Mouse (Mus musculus) MEL (cell line): ENCODE data around the gene Psmc3ip. TPM values are rescaled to one million over a fixed set of nuclear protein-coding genes. Genes with fewer than 3 reads are reported as not detected.

Source experiments
- DNase-seq: peaks from one replicate; pipeline ENCODE4 v3.0.0; 2011; ENCODE audit warnings: low read depth, low spot score
- H3K27ac ChIP-seq: 2 replicates; pipeline ENCODE4 v1.5.1; 2012; ENCODE audit warnings: low read depth, mild to moderate bottlenecking, control low read depth, low read length, moderate library complexity; ENCODE audit not compliant: control insufficient read depth
- H3K27me3 ChIP-seq, 2 experiments: fragments of 150-350 bp in 1 of 2; sonication (generic) in 1 of 2; 2 replicates each; pipeline ENCODE4 v1.6.1; 2012; ENCODE audit warnings: low read length in 2 of 2, mild to moderate bottlenecking in 2 of 2, improper control_type of control experiment in 1 of 2, moderate library complexity in 1 of 2; ENCODE audit not compliant: insufficient read depth in 2 of 2, control insufficient read depth in 1 of 2
- H3K36me3 ChIP-seq, 2 experiments: 2 replicates each; pipeline ENCODE4 v1.6.1; 2012 to 2014; ENCODE audit warnings: low read length in 2 of 2, improper control_type of control experiment in 1 of 2, inconsistent platforms in 1 of 2, mild to moderate bottlenecking in 1 of 2; ENCODE audit not compliant: insufficient read depth in 2 of 2, control insufficient read depth in 1 of 2
- H3K4me1 ChIP-seq, 2 experiments: fragments of 150-350 bp in 1 of 2; sonication (generic) in 1 of 2; 2 replicates each; pipeline ENCODE4 v1.6.1; 2012; ENCODE audit warnings: low read length in 2 of 2, improper control_type of control experiment in 1 of 2, mild to moderate bottlenecking in 1 of 2; ENCODE audit not compliant: insufficient read depth in 2 of 2, control insufficient read depth in 1 of 2
- H3K4me3 ChIP-seq, 2 experiments: fragments of 150-350 bp in 1 of 2; sonication (generic) in 1 of 2; 2 replicates each; pipeline ENCODE4 v1.5.1; 2012; ENCODE audit warnings: low read depth in 2 of 2, low read length in 2 of 2, mild to moderate bottlenecking in 2 of 2, moderate library complexity in 2 of 2, control low read depth in 1 of 2, improper control_type of control experiment in 1 of 2; ENCODE audit not compliant: control insufficient read depth in 1 of 2, insufficient read depth in 1 of 2
- H3K79me2 ChIP-seq: 2 replicates; pipeline ENCODE4 v1.6.1; 2012; ENCODE audit warnings: mild to moderate bottlenecking, low read length, moderate library complexity; ENCODE audit not compliant: control insufficient read depth, poor library complexity, insufficient read depth
- H3K9ac ChIP-seq: 2 replicates; pipeline ENCODE4 v1.6.1; 2012; ENCODE audit warnings: low read depth, mild to moderate bottlenecking, control low read depth, low read length, moderate library complexity; ENCODE audit not compliant: control insufficient read depth, poor library complexity, severe bottlenecking
- H3K9me3 ChIP-seq: fragments of 150-350 bp; sonication (generic); replicated peaks from 2 replicates; pipeline ENCODE4 v1.6.1; 2012; ENCODE audit warnings: mild to moderate bottlenecking, low read length, improper control_type of control experiment, moderate library complexity; ENCODE audit not compliant: insufficient read depth
- CHD1 ChIP-seq: IDR thresholded peaks from 2 replicates; pipeline ENCODE4 v1.6.1; 2012; ENCODE audit warnings: low read depth, mild to moderate bottlenecking, inconsistent platforms, low read length, improper control_type of control experiment
- CHD2 ChIP-seq: IDR thresholded peaks from 2 replicates; pipeline ENCODE4 v1.6.1; 2011; ENCODE audit warnings: low read length, improper control_type of control experiment
- CTCF ChIP-seq, 3 experiments: IDR thresholded peaks in 2 of 3; conservative IDR thresholded peaks in 1 of 3; 2 replicates each; pipeline ENCODE4 v1.5.1; 2011 to 2012; ENCODE audit warnings: low read length in 3 of 3, low read depth in 2 of 3, mild to moderate bottlenecking in 2 of 3, improper control_type of control experiment in 1 of 3, inconsistent platforms in 1 of 3, mixed read lengths in 1 of 3, moderate library complexity in 1 of 3; ENCODE audit not compliant: control insufficient read depth in 1 of 3, insufficient read depth in 1 of 3, poor library complexity in 1 of 3, severe bottlenecking in 1 of 3
- ETS1 ChIP-seq: IDR thresholded peaks from 2 replicates; pipeline ENCODE4 v1.6.1; 2012; ENCODE audit warnings: low read depth, mild to moderate bottlenecking, inconsistent platforms, low read length, improper control_type of control experiment, moderate library complexity
- GABPA ChIP-seq: IDR thresholded peaks from 2 replicates; pipeline ENCODE4 v1.6.1; 2012; ENCODE audit warnings: low read depth, mild to moderate bottlenecking, inconsistent platforms, low read length, improper control_type of control experiment, moderate library complexity
- GATA1 ChIP-seq: IDR thresholded peaks from 2 replicates; pipeline ENCODE4 v1.6.1; 2011; ENCODE audit warnings: low read depth, low read length, improper control_type of control experiment
- HCFC1 ChIP-seq: IDR thresholded peaks from 2 replicates; pipeline ENCODE4 v1.6.1; 2012; ENCODE audit warnings: low read depth, mild to moderate bottlenecking, inconsistent platforms, low read length, improper control_type of control experiment, moderate library complexity
- KAT2A ChIP-seq: conservative IDR thresholded peaks from 2 replicates; pipeline ENCODE4 v1.6.1; 2012; ENCODE audit warnings: low read depth, low read length, improper control_type of control experiment, inconsistent platforms
- MAFK ChIP-seq: IDR thresholded peaks from 2 replicates; pipeline ENCODE4 v1.6.1; 2011; ENCODE audit warnings: low read depth, mild to moderate bottlenecking, low read length, improper control_type of control experiment, borderline replicate concordance
- MAX ChIP-seq: IDR thresholded peaks from 2 replicates; pipeline ENCODE4 v1.6.1; 2011; ENCODE audit warnings: low read length, improper control_type of control experiment
- MAZ ChIP-seq: IDR thresholded peaks from 2 replicates; pipeline ENCODE4 v1.6.1; 2012; ENCODE audit warnings: low read depth, mild to moderate bottlenecking, inconsistent platforms, low read length, improper control_type of control experiment
- MEF2A ChIP-seq: IDR thresholded peaks from 2 replicates; pipeline ENCODE4 v1.6.1; 2014; ENCODE audit warnings: low read depth, mild to moderate bottlenecking, inconsistent platforms, low read length, improper control_type of control experiment; ENCODE audit not compliant: poor library complexity, insufficient replicate concordance, severe bottlenecking; ENCODE audit errors: extremely low read depth
- MXI1 ChIP-seq: IDR thresholded peaks from 2 replicates; pipeline ENCODE4 v1.6.1; 2011; ENCODE audit warnings: mild to moderate bottlenecking, low read depth, low read length, improper control_type of control experiment
- MYB ChIP-seq: IDR thresholded peaks from 2 replicates; pipeline ENCODE4 v1.6.1; 2011; ENCODE audit warnings: mild to moderate bottlenecking, low read depth, low read length, improper control_type of control experiment
- MYC ChIP-seq: IDR thresholded peaks from 2 replicates; pipeline ENCODE4 v1.6.1; 2011; ENCODE audit warnings: low read depth, mild to moderate bottlenecking, low read length, improper control_type of control experiment, moderate library complexity
- NELFE ChIP-seq: IDR thresholded peaks from 2 replicates; pipeline ENCODE4 v1.6.1; 2011; ENCODE audit warnings: low read depth, low read length, improper control_type of control experiment
- POLR2A ChIP-seq, 2 experiments: IDR thresholded peaks; 2 replicates each; pipeline ENCODE4 v1.6.1; 2011 to 2012; ENCODE audit warnings: low read length in 2 of 2, mild to moderate bottlenecking in 2 of 2, control low read depth in 1 of 2, improper control_type of control experiment in 1 of 2, low read depth in 1 of 2, moderate library complexity in 1 of 2; ENCODE audit not compliant: control insufficient read depth in 1 of 2, insufficient read depth in 1 of 2, poor library complexity in 1 of 2
- POLR2AphosphoS2 ChIP-seq: IDR thresholded peaks from 2 replicates; pipeline ENCODE4 v1.6.1; 2011; ENCODE audit warnings: low read length, improper control_type of control experiment
- RAD21 ChIP-seq: IDR thresholded peaks from 2 replicates; pipeline ENCODE4 v1.6.1; 2011; ENCODE audit warnings: mild to moderate bottlenecking, low read depth, low read length, improper control_type of control experiment
- RCOR1 ChIP-seq: IDR thresholded peaks from 2 replicates; pipeline ENCODE4 v1.6.1; 2012; ENCODE audit warnings: low read depth, mild to moderate bottlenecking, inconsistent platforms, low read length, improper control_type of control experiment
- SMC3 ChIP-seq: IDR thresholded peaks from 2 replicates; pipeline ENCODE4 v1.6.1; 2011; ENCODE audit warnings: low read depth, low read length, improper control_type of control experiment
- TAL1 ChIP-seq: IDR thresholded peaks from 2 replicates; pipeline ENCODE4 v1.6.1; 2012; ENCODE audit warnings: mild to moderate bottlenecking, inconsistent platforms, low read length, moderate library complexity, mixed read lengths
- TBP ChIP-seq: IDR thresholded peaks from 2 replicates; pipeline ENCODE4 v1.8.0; 2011; ENCODE audit warnings: low read depth, low read length, improper control_type of control experiment
- USF1 ChIP-seq: IDR thresholded peaks from 2 replicates; pipeline ENCODE4 v1.6.1; 2014; ENCODE audit warnings: low read depth, mild to moderate bottlenecking, inconsistent platforms, low read length, improper control_type of control experiment, moderate library complexity
- ZC3H11A ChIP-seq: IDR thresholded peaks from 2 replicates; pipeline ENCODE4 v1.6.1; 2012; ENCODE audit warnings: low read depth, mild to moderate bottlenecking, inconsistent platforms, low read length, improper control_type of control experiment
- ZKSCAN1 ChIP-seq: IDR thresholded peaks from 2 replicates; pipeline ENCODE4 v1.6.1; 2012; ENCODE audit warnings: low read depth, mild to moderate bottlenecking, inconsistent platforms, low read length, improper control_type of control experiment, moderate library complexity
- polyA plus RNA-seq, 2 experiments: library from polyadenylated mRNA; stranded (reverse) in 1 of 2; unstranded in 1 of 2; fragments of >175 nt in 1 of 2; fragments of >200 nt in 1 of 2; gene quantifications; 2 replicates each; pipeline versions ENCODE4 v1.2.1 to v1.2.4; 2012; ENCODE audit warnings: low replicate concordance in 2 of 2, low read depth in 1 of 2; ENCODE audit not compliant: insufficient read length in 2 of 2, insufficient read depth in 1 of 2, missing spikeins in 1 of 2
- total RNA-seq: library from RNA; depleted of rRNA; stranded (reverse); fragments of 300-350 nt; gene quantifications from 2 replicates; pipeline ENCODE4 v1.2.3, GENCODE M21; 2012

The Psmc3ip gene
- total and polyA plus RNA-seq, 3 experiments: 8.2 to 14.5 TPM; not detected in 1

GRCm38 (mm10) chr11:101057860-101058259, 37.4 kb downstream of the Psmc3ip start:
- H3K4me1 ChIP-seq: peaks cover 0 to 3% of the 10 kb centered on the region in 2 experiments; a peak in 2 of 4 replicates
- no peaks in the 10 kb centered on the region for H3K27me3 ChIP-seq
- H3K27ac ChIP-seq: no peak overlapping the region

GRCm38 (mm10) chr11:101056885-101057284, 38.4 kb downstream of the Psmc3ip start:
- Histone ChIP-seq H3K4me1 (no peaks in the 10 kb centered on the region), H3K27me3 (no peaks in the 10 kb centered on the region), H3K36me3 (no peaks in the 10 kb centered on the region), H3K9ac (no peak overlapping the region), H3K9me3 (no peaks in the 10 kb centered on the region), H3K27ac (no peak overlapping the region), H3K79me2 (no peaks in the 10 kb centered on the region), H3K4me3 (no peak overlapping the region)
- TF ChIP-seq RAD21 (no peak), MAFK (no peak), MAZ (no peak)
- DNase-seq: no peak

More at GRCm38 (mm10) chr11:101057860-101058259, 37.4 kb downstream of the Psmc3ip start:
- Histone ChIP-seq H3K4me3 (no peak overlapping the region), H3K9ac (no peak overlapping the region), H3K36me3 (no peaks in the 10 kb centered on the region; a peak in 1 of 4 replicates), H3K79me2 (no peaks in the 10 kb centered on the region), H3K9me3 (no peaks in the 10 kb centered on the region)
- peak; percentile 85 for DNase-seq
- no peak for TF ChIP-seq ZKSCAN1
- TF ChIP-seq ZC3H11A: peak; percentile 83
- no peak for TF ChIP-seq ETS1
- TF ChIP-seq RAD21: peak; percentile 95
- TF ChIP-seq TBP: no peak
- peak; percentile 89 for TF ChIP-seq SMC3
- peak; percentile 75 to 97 (median 86) for TF ChIP-seq CTCF (IDR thresholded peaks at IDR 0.05 in 2 of 3, conservative IDR thresholded peaks at IDR 0.05 in 1 of 3; ENCODE audit: control insufficient read depth in 1 of 3, insufficient read depth in 1 of 3, low read depth in 2 of 3, low read length in 3 of 3, poor library complexity in 1 of 3, severe bottlenecking in 1 of 3)

- no peaks in the 10 kb centered on the region for H3K9me3 ChIP-seq
These were observed 39.8 kb downstream of the Psmc3ip start for GRCm38 (mm10) chr11:101055418-101055817.

More at GRCm38 (mm10) chr11:101055418-101055817, 39.8 kb downstream of the Psmc3ip start:
- H3K36me3 ChIP-seq: no peaks in the 10 kb centered on the region
- no peak overlapping the region for H3K4me3 ChIP-seq
- no peaks in the 10 kb centered on the region for H3K27me3 ChIP-seq
- no peaks in the 10 kb centered on the region for H3K79me2 ChIP-seq
- DNase-seq: no peak
- no peak overlapping the region for H3K27ac ChIP-seq
- no peaks in the 10 kb centered on the region for H3K4me1 ChIP-seq
- no peak overlapping the region for H3K9ac ChIP-seq
- TF ChIP-seq MYB: no peak
- TF ChIP-seq MXI1: no peak
- no peak for TF ChIP-seq HCFC1
- TF ChIP-seq USF1: no peak
- TF ChIP-seq GATA1: no peak
- TF ChIP-seq POLR2A (IDR thresholded peaks at IDR 0.05; ENCODE audit: control insufficient read depth in 1 of 2, insufficient read depth in 1 of 2, low read depth in 1 of 2, low read length in 2 of 2, poor library complexity in 1 of 2): no peak
- no peak for TF ChIP-seq ZKSCAN1
- no peak for TF ChIP-seq CTCF (IDR thresholded peaks at IDR 0.05 in 2 of 3, conservative IDR thresholded peaks at IDR 0.05 in 1 of 3; ENCODE audit: control insufficient read depth in 1 of 3, insufficient read depth in 1 of 3, low read depth in 2 of 3, low read length in 3 of 3, poor library complexity in 1 of 3, severe bottlenecking in 1 of 3)
- TF ChIP-seq TAL1: no peak
- TF ChIP-seq MAX: no peak
- TF ChIP-seq GABPA: no peak
- no peak for TF ChIP-seq NELFE
- TF ChIP-seq MEF2A: no peak
- TF ChIP-seq CHD1: no peak
- TF ChIP-seq POLR2AphosphoS2: no peak
- no peak for TF ChIP-seq CHD2
- TF ChIP-seq KAT2A: no peak
- no peak for TF ChIP-seq MYC
- no peak for TF ChIP-seq RCOR1
